Mouse (Mus musculus) c-Kit-negative CD71-positive TER-119-positive erythroid progenitor cells, embryonic 14.5 days (primary cell): ENCODE measurements around the gene Slc9a3r2.

Source experiments
- DNase-seq: peaks from one replicate; pipeline ENCODE4 v3.0.0-alpha.2; 2013; ENCODE audit warnings: low read depth, low spot score

Slc9a3r2 gene

DNA sequence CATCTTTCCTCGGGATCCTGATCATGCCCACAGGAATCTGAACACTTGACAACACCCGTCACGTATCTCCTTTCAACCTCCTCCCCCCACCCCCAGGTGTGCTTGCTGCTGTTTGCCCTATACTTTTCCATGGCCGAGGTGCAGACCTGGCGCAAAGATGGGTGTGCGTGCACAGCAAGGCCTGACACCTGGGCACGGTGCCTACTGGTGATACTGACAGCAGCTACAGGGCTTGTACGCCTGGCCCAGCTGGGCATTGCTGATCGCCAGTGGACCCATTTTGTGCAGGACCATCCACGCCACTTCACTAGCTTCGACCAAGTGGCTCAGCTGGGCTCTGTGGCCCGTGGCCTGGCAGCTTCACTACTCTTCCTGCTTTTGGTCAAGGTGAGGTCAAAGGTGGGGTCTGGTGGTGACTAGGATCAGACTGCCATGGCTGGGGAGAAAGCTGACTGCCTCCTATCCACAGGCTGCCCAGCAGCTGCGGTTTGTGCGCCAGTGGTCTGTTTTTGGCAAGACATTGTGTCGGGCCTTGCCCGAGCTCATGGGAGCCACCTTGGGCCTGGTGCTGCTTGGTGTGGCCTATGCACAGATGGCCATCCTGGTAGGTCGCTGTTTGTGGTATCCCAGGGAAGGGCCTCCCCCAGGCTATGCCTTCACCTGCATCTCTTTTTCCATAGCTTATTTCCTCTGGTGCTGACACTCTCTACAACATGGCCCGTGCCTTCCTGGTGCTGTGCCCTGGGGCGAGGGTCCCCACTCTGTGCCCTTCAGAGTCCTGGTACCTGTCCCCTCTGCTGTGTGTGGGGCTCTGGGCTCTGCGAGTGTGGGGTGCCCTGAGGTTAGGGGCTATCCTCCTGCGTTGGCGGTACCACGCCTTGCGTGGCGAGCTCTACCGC is 55.9 kb downstream of the Slc9a3r2 start:
- no peak for DNase-seq

DNA sequence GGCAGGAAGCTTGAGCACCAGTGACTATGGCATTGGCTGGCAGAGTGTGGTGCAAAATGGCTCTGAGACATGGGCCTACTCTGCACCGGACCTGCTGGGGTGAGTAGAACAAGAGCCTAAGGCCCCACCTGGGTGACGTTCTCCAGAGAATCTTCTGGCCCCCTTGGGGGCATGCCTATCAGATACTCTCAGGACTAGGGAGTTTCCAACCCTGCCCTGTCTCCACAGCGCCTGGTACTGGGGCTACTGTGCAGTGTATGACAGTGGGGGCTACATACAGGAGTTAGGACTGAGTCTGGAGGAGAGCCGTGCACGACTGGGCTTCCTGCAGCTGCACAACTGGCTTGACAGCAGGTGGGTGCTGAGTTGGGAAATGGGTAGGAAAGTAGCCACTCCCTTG is 56.9 kb downstream of the Slc9a3r2 start:
- DNase-seq = no peak

DNA sequence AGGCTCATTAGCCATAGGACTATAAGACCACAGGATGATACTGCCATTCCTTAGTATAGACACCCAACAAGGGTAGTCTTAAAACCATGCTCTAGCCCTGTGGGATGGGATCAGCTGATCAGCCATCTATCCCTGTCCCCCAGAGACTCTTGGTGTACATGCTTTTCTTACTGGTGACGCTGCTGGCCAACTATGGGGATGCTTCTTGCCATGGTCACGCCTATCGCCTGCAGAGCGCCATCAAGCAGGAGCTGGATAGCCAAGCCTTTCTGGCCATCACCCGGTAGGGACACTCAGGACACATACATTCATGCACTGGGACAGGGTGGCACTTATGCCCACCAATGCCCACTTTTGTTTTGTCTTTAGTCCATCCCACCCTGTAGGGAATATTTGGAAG is 58.4 kb downstream of the Slc9a3r2 start:
- no peak for DNase-seq

DNA sequence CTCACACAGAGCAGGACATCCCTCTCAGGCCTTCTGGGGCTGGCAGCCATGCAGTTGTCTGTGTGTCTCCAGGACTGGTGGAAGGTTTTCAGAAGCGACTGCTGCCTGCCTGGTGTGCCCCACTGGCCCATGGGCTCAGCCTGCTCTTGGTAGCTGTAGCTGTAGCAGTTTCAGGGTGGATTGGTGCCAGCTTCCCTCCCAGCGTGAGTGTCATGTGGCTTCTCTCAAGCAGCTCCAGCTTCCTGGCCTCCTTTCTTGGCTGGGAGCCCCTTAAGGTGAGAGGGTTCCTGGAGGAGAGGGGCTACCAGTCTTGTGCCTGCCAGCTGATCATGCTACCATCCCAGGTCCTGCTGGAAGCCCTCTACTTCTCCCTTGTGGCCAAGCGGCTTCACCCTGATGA is 59.2 kb downstream of the Slc9a3r2 start:
- DNase-seq = no peak
